Mouse (Mus musculus) heart, adult 2 months (tissue): Measurements from ENCODE around the gene Celf2. TPM values are rescaled to one million over a fixed set of nuclear protein-coding genes. Genes with fewer than 3 reads are reported as not detected.

ENCODE experiments used
- DNase-seq, 2 experiments: peaks; one replicate each; pipeline ENCODE4 v3.0.0; 2021
- H3K27ac ChIP-seq: fragments of 200-600 bp; 2 replicates; pipeline ENCODE4 v1.8.1; 2022
- H3K27me3 ChIP-seq: fragments of 200-500 bp; 2 replicates; pipeline ENCODE4 v1.6.1; 2012; ENCODE audit warnings: mild to moderate bottlenecking, low read length, inconsistent platforms, mixed read lengths; ENCODE audit not compliant: control insufficient read depth, insufficient read depth
- H3K36me3 ChIP-seq: fragments of 200-500 bp; 2 replicates; pipeline ENCODE4 v1.6.1; 2012; ENCODE audit warnings: low read length, inconsistent platforms; ENCODE audit not compliant: control insufficient read depth, insufficient read depth
- H3K4me1 ChIP-seq: fragments of 200-500 bp; 2 replicates; pipeline ENCODE4 v1.6.1; 2011; ENCODE audit warnings: low read length; ENCODE audit not compliant: control insufficient read depth, insufficient read depth
- H3K4me3 ChIP-seq: fragments of 200-600 bp; 2 replicates; pipeline ENCODE4 v1.8.1; 2022
- H3K79me2 ChIP-seq: fragments of 200-500 bp; replicated peaks from 2 replicates; pipeline ENCODE4 v1.6.1; 2012; ENCODE audit warnings: mild to moderate bottlenecking, inconsistent platforms, low read length, moderate library complexity, mixed read lengths; ENCODE audit not compliant: control insufficient read depth, insufficient read depth
- H3K9ac ChIP-seq: fragments of 200-500 bp; 2 replicates; pipeline ENCODE4 v1.6.1; 2012; ENCODE audit warnings: low read depth, mild to moderate bottlenecking, control low read depth, inconsistent platforms, low read length, mixed read lengths
- CTCF ChIP-seq: fragments of 200-600 bp; IDR thresholded peaks from 2 replicates; pipeline ENCODE4 v1.8.1; 2022; ENCODE audit warnings: antibody characterized with exemption, mild to moderate bottlenecking, moderate library complexity
- EP300 ChIP-seq: fragments of 200-500 bp; IDR thresholded peaks from 2 replicates; pipeline ENCODE4 v1.6.1; 2011; ENCODE audit warnings: low read depth, low read length, control low read depth; ENCODE audit not compliant: insufficient read depth
- POLR2A ChIP-seq: fragments of 200-500 bp; IDR thresholded peaks from 2 replicates; pipeline ENCODE4 v1.6.1; 2011; ENCODE audit warnings: mild to moderate bottlenecking, low read depth, low read length, control low read depth; ENCODE audit not compliant: insufficient read depth
- WGBS: fragments of 180-500 bp; shearing (Covaris S2); methylation state at CpG from one replicate; pipeline ENCODE4 v1.1.7; 2018; 5-methylcytosine and 5-hydroxymethylcytosine counted together
- intact Hi-C: fragments of 180-260 bp; cut with DNase I; formaldehyde crosslinking; loops from one replicate; pipeline ENCODE4 v1.15.1; 2025
- polyA plus RNA-seq: library from polyadenylated mRNA; depleted of rRNA; stranded (reverse); fragments of >200 nt; gene quantifications from 2 replicates; pipeline ENCODE4 v1.2.3, GENCODE M21; 2012
- total RNA-seq, 2 experiments: library from RNA; stranded (reverse); gene quantifications; 2 replicates each; pipeline ENCODE4 v1.2.3; 2021

Celf2 gene
- total and polyA plus RNA-seq, 3 experiments, result 38.1 to 63.9 (median 56.7) TPM

GRCm38 (mm10) chr2:6523924-6524300 is 985.5 kb downstream of the Celf2 start:
- 95% methylated on average over 10 of the region's 10 CpGs for WGBS
- no peak for DNase-seq
- Histone ChIP-seq H3K79me2 (no peaks in the 10 kb centered on the region), H3K4me3 (no peak overlapping the region), H3K4me1 (no peaks in the 10 kb centered on the region), H3K27me3 (no peaks in the 10 kb centered on the region), H3K36me3 (no peaks in the 10 kb centered on the region), H3K9ac (no peak overlapping the region), H3K27ac (no peak overlapping the region)
- TF ChIP-seq POLR2A (no peak), EP300 (no peak), CTCF (no peak)
- intact Hi-C loops, result no loop called here

GRCm38 (mm10) chr2:6523261-6523923 is 986.0 kb downstream of the Celf2 start:
- intact Hi-C loops, result no loop called here
- 81% methylated on average over 16 of the region's 16 CpGs for WGBS
- Histone ChIP-seq H3K27ac (no peak overlapping the region), H3K4me3 (no peak overlapping the region), H3K79me2 (no peaks in the 10 kb centered on the region), H3K9ac (no peak overlapping the region), H3K4me1 (no peaks in the 10 kb centered on the region), H3K27me3 (no peaks in the 10 kb centered on the region), H3K36me3 (no peaks in the 10 kb centered on the region)
- no peak for DNase-seq
- TF ChIP-seq CTCF (no peak), POLR2A (no peak), EP300 (no peak)

GRCm38 (mm10) chr2:6522411-6522810 is 987.0 kb downstream of the Celf2 start:
- Histone ChIP-seq H3K9ac (no peak overlapping the region), H3K27me3 (no peaks in the 10 kb centered on the region), H3K4me1 (no peaks in the 10 kb centered on the region), H3K79me2 (no peaks in the 10 kb centered on the region), H3K27ac (no peak overlapping the region), H3K36me3 (no peaks in the 10 kb centered on the region), H3K4me3 (no peak overlapping the region)
- intact Hi-C loops, result no loop called here
- no peak for DNase-seq
- WGBS, result 72% methylated on average over 4 of the region's 4 CpGs
- TF ChIP-seq CTCF, result no peak
- TF ChIP-seq EP300, result no peak
- no peak for TF ChIP-seq POLR2A

- no peak for DNase-seq
- no peaks in the 10 kb centered on the region for H3K36me3 ChIP-seq
- no peaks in the 10 kb centered on the region for H3K27me3 ChIP-seq
- no peak overlapping the region for H3K4me3 ChIP-seq
- no peaks in the 10 kb centered on the region for H3K4me1 ChIP-seq
- H3K9ac ChIP-seq, result no peak overlapping the region
- H3K27ac ChIP-seq, result no peak overlapping the region
- intact Hi-C loops, result no loop called here
- no peak for TF ChIP-seq CTCF
- no peak for TF ChIP-seq POLR2A
- no peak for TF ChIP-seq EP300
- no peaks in the 10 kb centered on the region for H3K79me2 ChIP-seq
- 74% methylated on average over 7 of the region's 7 CpGs for WGBS
Measured at GRCm38 (mm10) chr2:6513176-6513575, 996.2 kb downstream of the Celf2 start.

- Histone ChIP-seq H3K27me3 (no peaks in the 10 kb centered on the region), H3K27ac (no peak overlapping the region), H3K36me3 (no peaks in the 10 kb centered on the region), H3K4me1 (no peaks in the 10 kb centered on the region), H3K9ac (no peak overlapping the region), H3K4me3 (no peak overlapping the region), H3K79me2 (no peaks in the 10 kb centered on the region)
- intact Hi-C loops, result no loop called here
- TF ChIP-seq POLR2A (no peak), EP300 (no peak), CTCF (no peak)
- WGBS, result 87% methylated on average over 3 of the region's 3 CpGs
- no peak for DNase-seq
Measured at GRCm38 (mm10) chr2:6507071-6507470, 1002.3 kb downstream of the Celf2 start.

GRCm38 (mm10) chr2:6505979-6506811 is 1003.2 kb downstream of the Celf2 start:
- intact Hi-C loops, result no loop called here
- 79% methylated on average over 13 of the region's 13 CpGs for WGBS
- no peak for DNase-seq
- Histone ChIP-seq H3K36me3 (no peaks in the 10 kb centered on the region), H3K4me1 (no peaks in the 10 kb centered on the region), H3K9ac (no peak overlapping the region), H3K27me3 (no peaks in the 10 kb centered on the region), H3K4me3 (no peak overlapping the region), H3K27ac (no peak overlapping the region), H3K79me2 (no peaks in the 10 kb centered on the region)
- TF ChIP-seq EP300 (no peak), POLR2A (no peak), CTCF (no peak)
